Mouse (Mus musculus) central nervous system, embryonic 18 days (tissue): ENCODE results near the gene Fbxo7. TPM values are rescaled to one million over a fixed set of nuclear protein-coding genes. Genes with fewer than 3 reads are reported as not detected.

Experiments used
- polyA plus RNA-seq: library from polyadenylated mRNA; depleted of rRNA; stranded (reverse); fragments of >200 nt; gene quantifications from 2 replicates; pipeline ENCODE4 v1.2.3, GENCODE M21; 2012; rRNA removed

Fbxo7 gene
- polyA plus RNA-seq, result 18.7 and 20.6 TPM in 2 replicates

DNA sequence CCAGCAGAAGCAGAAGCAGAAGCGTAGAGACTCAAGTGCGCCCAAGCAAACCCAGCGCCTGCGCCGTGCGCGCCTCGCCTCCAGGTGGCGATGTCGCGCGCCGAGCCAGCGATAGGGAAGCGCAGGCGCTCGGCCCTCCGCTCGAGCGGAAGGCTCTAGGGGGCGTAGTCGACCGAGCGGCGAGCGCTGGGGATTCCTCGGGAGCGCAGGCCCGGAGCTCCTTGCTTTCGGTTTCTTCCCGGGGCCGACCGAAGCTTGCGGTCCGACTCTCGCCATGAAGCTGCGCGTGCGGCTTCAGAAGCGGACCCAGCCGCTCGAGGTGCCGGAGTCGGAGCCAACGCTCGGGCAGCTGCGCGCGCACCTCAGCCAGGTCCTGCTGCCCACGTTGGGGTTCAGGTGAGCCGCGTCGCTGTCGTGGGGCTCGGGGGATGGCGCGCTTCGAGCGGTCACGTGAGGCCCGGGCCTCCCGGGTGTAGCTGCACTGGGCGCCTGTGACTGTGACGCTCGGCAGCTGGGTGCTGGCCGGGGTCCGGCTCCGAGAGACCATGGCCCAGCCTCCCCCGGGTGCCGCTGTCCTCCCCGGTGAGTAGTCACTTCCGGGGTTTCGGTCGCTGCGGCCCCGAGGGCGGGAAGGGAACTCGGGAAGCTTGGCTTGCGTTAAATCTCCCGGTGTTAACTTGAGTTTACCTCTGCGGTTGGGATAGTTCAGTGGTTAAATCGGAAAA is at the start of gene Fbxo7:
Gene Fbxo7 (plus strand): TSS at position 224 of the 725 bp plus-strand sequence.

DNA sequence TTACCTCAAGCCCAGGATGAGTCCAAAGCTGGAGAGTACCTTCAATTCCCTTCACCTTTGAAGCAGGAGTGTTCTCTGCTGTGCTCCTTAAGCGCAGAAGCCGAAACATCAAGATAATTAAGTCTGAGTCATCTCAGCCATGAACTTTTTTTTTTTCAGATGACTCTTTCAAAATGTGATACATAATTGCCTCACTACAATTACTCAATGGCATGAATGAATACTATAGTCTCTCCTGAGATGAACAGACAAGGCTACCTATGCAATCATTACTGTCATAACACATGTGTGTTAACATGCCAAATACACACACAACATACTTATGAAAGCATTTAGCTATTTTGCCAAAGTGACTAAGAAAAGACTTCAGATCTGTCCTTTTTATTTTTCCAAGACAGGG is 10.0 kb upstream of the Fbxo7 start, which contains the start of gene Bpifc:
Gene Bpifc (minus strand): TSS at position 115 of the 400 bp plus-strand sequence.

Other genes starting within 250 kb of the Fbxo7 start
- 44.8 and 45.4 TPM in 2 replicates for gene Pwp1, start 192.5 kb upstream of the Fbxo7 start, polyA plus RNA-seq
- 49.0 and 49.3 TPM in 2 replicates for gene Prdm4, start 104.8 kb upstream of the Fbxo7 start, polyA plus RNA-seq
- 0.25 and 0.27 TPM in 2 replicates for gene Ascl4, start 94.3 kb upstream of the Fbxo7 start, polyA plus RNA-seq
- 163 and 164 TPM in 2 replicates for gene Rtcb, start 64.1 kb upstream of the Fbxo7 start, polyA plus RNA-seq
- gene Bpifc, start 10.1 kb upstream of the Fbxo7 start, polyA plus RNA-seq, result 0.03 TPM in 1 of 2 replicates, not detected in the other